Mouse (Mus musculus) hindbrain, embryonic 15.5 days (tissue): Measurements from ENCODE around the gene Erbb2. TPM values are rescaled to one million over a fixed set of nuclear protein-coding genes. Genes with fewer than 3 reads are reported as not detected.

Source experiments
- ATAC-seq: fragments of 200-750 bp; cut with Nextera tagmentation; 2 replicates; pipeline ENCODE4 v1.8.0; 2017; ENCODE audit warnings: low read depth, moderate number of reproducible peaks, moderate TSS enrichment; ENCODE audit not compliant: low FRiP score
- H3K27ac ChIP-seq: fragments of 300-500 bp; sonication (generic); replicated peaks from 2 replicates; pipeline ENCODE4 v1.5.1; 2015; ENCODE audit warnings: mild to moderate bottlenecking, inconsistent platforms
- H3K27me3 ChIP-seq: fragments of 300-500 bp; sonication (generic); 2 replicates; pipeline ENCODE4 v1.6.1; 2015; ENCODE audit warnings: control low read depth, inconsistent platforms
- H3K36me3 ChIP-seq: fragments of 300-500 bp; sonication (generic); 2 replicates; pipeline ENCODE4 v1.6.1; 2015; ENCODE audit warnings: control low read depth, inconsistent platforms
- H3K4me1 ChIP-seq: fragments of 300-500 bp; sonication (generic); replicated peaks from 2 replicates; pipeline ENCODE4 v1.6.1; 2015; ENCODE audit warnings: control low read depth, inconsistent platforms
- H3K4me2 ChIP-seq: fragments of 300-500 bp; sonication (generic); 2 replicates; pipeline ENCODE4 v1.6.1; 2015; ENCODE audit warnings: moderate library complexity, mild to moderate bottlenecking, inconsistent platforms
- H3K4me3 ChIP-seq: fragments of 300-500 bp; sonication (generic); 2 replicates; pipeline ENCODE4 v1.5.1; 2015; ENCODE audit warnings: mild to moderate bottlenecking, inconsistent platforms
- H3K9ac ChIP-seq: fragments of 300-500 bp; sonication (generic); 2 replicates; pipeline ENCODE4 v1.6.1; 2015; ENCODE audit warnings: inconsistent platforms
- H3K9me3 ChIP-seq: fragments of 300-500 bp; sonication (generic); 2 replicates; pipeline ENCODE4 v1.6.1; 2016; ENCODE audit warnings: control low read depth, inconsistent platforms
- WGBS: fragments of 180-500 bp; shearing (Covaris S2); methylation state at CpG from one replicate; pipeline ENCODE4 v1.1.7; 2015; 5-methylcytosine and 5-hydroxymethylcytosine counted together
- polyA plus RNA-seq: library from polyadenylated mRNA; unstranded; fragments of >200 nt; fragmentation: Nextera tagmentation; extraction: Ambion mirVana; gene quantifications from 2 replicates; pipeline ENCODE4 v1.2.1, GENCODE M21; 2015

Erbb2 gene
- polyA plus RNA-seq, 1 experiment from 2014 or later, result 9.0 TPM

- Histone ChIP-seq H3K4me1 (peaks cover 6% of the 10 kb centered on the region), H3K27ac (no peak overlapping the region), H3K4me3 (no peak overlapping the region), H3K4me2 (no peak overlapping the region), H3K9ac (no peak overlapping the region), H3K9me3 (no peaks in the 10 kb centered on the region), H3K36me3 (no peaks in the 10 kb centered on the region), H3K27me3 (peaks cover 36% of the 10 kb centered on the region)
- 83% methylated on average over 20 of the region's 20 CpGs for WGBS
- ATAC-seq, result no peak
These were observed 37.9 kb downstream of the Erbb2 start for GRCm38 (mm10) chr11:98449921-98450771.

- ATAC-seq, result no peak
- Histone ChIP-seq H3K36me3 (no peaks in the 10 kb centered on the region), H3K9ac (no peak overlapping the region), H3K27ac (no peak overlapping the region), H3K4me2 (no peak overlapping the region), H3K4me3 (no peak overlapping the region), H3K4me1 (peaks cover 16% of the 10 kb centered on the region), H3K27me3 (peaks cover 25% of the 10 kb centered on the region), H3K9me3 (no peaks in the 10 kb centered on the region)
- 82% methylated on average over 4 of the region's 4 CpGs for WGBS
These were observed 43.2 kb downstream of the Erbb2 start for GRCm38 (mm10) chr11:98455484-98455883.

GRCm38 (mm10) chr11:98456545-98456944 is 44.3 kb downstream of the Erbb2 start:
- H3K27me3 ChIP-seq, result peaks cover 25% of the 10 kb centered on the region
- WGBS, result 83% methylated on average over 5 of the region's 5 CpGs
- H3K9me3 ChIP-seq, result no peaks in the 10 kb centered on the region
- H3K4me2 ChIP-seq, result peak overlapping the region; percentile 91; the same call in 1 of the 2 replicates
- ATAC-seq, result no peak
- peaks cover 16% of the 10 kb centered on the region for H3K4me1 ChIP-seq
- no peak overlapping the region for H3K9ac ChIP-seq
- no peaks in the 10 kb centered on the region for H3K36me3 ChIP-seq
- no peak overlapping the region for H3K27ac ChIP-seq
- no peak overlapping the region for H3K4me3 ChIP-seq

GRCm38 (mm10) chr11:98456945-98457344 is 44.7 kb downstream of the Erbb2 start:
- peak overlapping the region; percentile 61 for H3K4me3 ChIP-seq
- peak overlapping the region; percentile 84 for H3K27ac ChIP-seq
- H3K4me1 ChIP-seq, result peaks cover 16% of the 10 kb centered on the region
- peaks cover 25% of the 10 kb centered on the region for H3K27me3 ChIP-seq
- peak overlapping the region; percentile 91 for H3K4me2 ChIP-seq
- 20% methylated on average over 9 of the region's 9 CpGs for WGBS
- H3K36me3 ChIP-seq, result no peaks in the 10 kb centered on the region
- H3K9me3 ChIP-seq, result no peaks in the 10 kb centered on the region
- peak overlapping the region; percentile 66 for H3K9ac ChIP-seq
- peak; percentile 40 for ATAC-seq

- Histone ChIP-seq H3K36me3 (no peaks in the 10 kb centered on the region), H3K4me1 (peaks cover 16% of the 10 kb centered on the region), H3K27ac (peak overlapping the region; percentile 84), H3K9ac (peak overlapping the region; percentile 66), H3K9me3 (no peaks in the 10 kb centered on the region), H3K4me3 (peak overlapping the region; percentile 61), H3K4me2 (peak overlapping the region; percentile 91), H3K27me3 (peaks cover 25% of the 10 kb centered on the region)
- peak; percentile 90 for ATAC-seq
- WGBS, result under 1% methylated on average over 50 of the region's 64 CpGs
These were observed 45.3 kb downstream of the Erbb2 start for GRCm38 (mm10) chr11:98457367-98458120.

- ATAC-seq, result peak; percentile 17
- Histone ChIP-seq H3K4me1 (peaks cover 16% of the 10 kb centered on the region), H3K27ac (peak overlapping the region; percentile 84; the same call in 1 of the 2 replicates), H3K9me3 (no peaks in the 10 kb centered on the region), H3K4me3 (peak overlapping the region; percentile 61), H3K4me2 (peak overlapping the region; percentile 91), H3K9ac (peak overlapping the region; percentile 66), H3K27me3 (peaks cover 25% of the 10 kb centered on the region), H3K36me3 (no peaks in the 10 kb centered on the region)
- 4% methylated on average over 19 of the region's 30 CpGs for WGBS
These were observed 46.1 kb downstream of the Erbb2 start for GRCm38 (mm10) chr11:98458121-98458990.

GRCm38 (mm10) chr11:98459071-98459741 is 46.9 kb downstream of the Erbb2 start:
- 20% methylated on average over 11 of the region's 11 CpGs for WGBS
- ATAC-seq, result no peak

GRCm38 (mm10) chr11:98459860-98460259 is 47.6 kb downstream of the Erbb2 start:
- no peak for ATAC-seq
- Histone ChIP-seq H3K4me1 (peaks cover 16% of the 10 kb centered on the region), H3K9ac (no peak overlapping the region), H3K36me3 (no peaks in the 10 kb centered on the region), H3K4me3 (no peak overlapping the region), H3K27me3 (peaks cover 25% of the 10 kb centered on the region), H3K9me3 (no peaks in the 10 kb centered on the region), H3K4me2 (no peak overlapping the region), H3K27ac (no peak overlapping the region)
- 83% methylated on average over 9 of the region's 9 CpGs for whole genome bisulfite sequencing

More at GRCm38 (mm10) chr11:98459071-98459741, 46.9 kb downstream of the Erbb2 start:
- H3K9me3 ChIP-seq, result no peaks in the 10 kb centered on the region
- no peak overlapping the region for H3K27ac ChIP-seq
- H3K9ac ChIP-seq, result no peak overlapping the region
- no peaks in the 10 kb centered on the region for H3K36me3 ChIP-seq
- peaks cover 25% of the 10 kb centered on the region for H3K27me3 ChIP-seq
- peaks cover 16% of the 10 kb centered on the region for H3K4me1 ChIP-seq
- no peak overlapping the region for H3K4me3 ChIP-seq
- no peak overlapping the region for H3K4me2 ChIP-seq

GRCm38 (mm10) chr11:98461109-98461720 is 48.9 kb downstream of the Erbb2 start:
- Histone ChIP-seq H3K36me3 (no peaks in the 10 kb centered on the region), H3K9me3 (no peaks in the 10 kb centered on the region), H3K4me3 (no peak overlapping the region), H3K4me1 (peaks cover 16% of the 10 kb centered on the region), H3K4me2 (no peak overlapping the region), H3K9ac (no peak overlapping the region), H3K27me3 (peaks cover 25% of the 10 kb centered on the region), H3K27ac (no peak overlapping the region)
- WGBS, result 66% methylated on average over 6 of the region's 6 CpGs
- ATAC-seq, result no peak

GRCm38 (mm10) chr11:98462255-98462654 is 50.0 kb downstream of the Erbb2 start:
- no peak overlapping the region for H3K4me3 ChIP-seq

GRCm38 (mm10) chr11:98463911-98464310 is 51.6 kb downstream of the Erbb2 start:
- Histone ChIP-seq H3K4me2 (no peak overlapping the region), H3K9me3 (no peaks in the 10 kb centered on the region), H3K27me3 (peaks cover 14% of the 10 kb centered on the region), H3K27ac (no peak overlapping the region), H3K36me3 (no peaks in the 10 kb centered on the region), H3K9ac (no peak overlapping the region), H3K4me1 (no peaks in the 10 kb centered on the region), H3K4me3 (no peak overlapping the region)
- 91% methylated on average over 9 of the region's 9 CpGs for WGBS
- no peak for ATAC-seq

More at GRCm38 (mm10) chr11:98462255-98462654, 50.0 kb downstream of the Erbb2 start:
- Histone ChIP-seq H3K27me3 (peaks cover 25% of the 10 kb centered on the region), H3K4me2 (no peak overlapping the region), H3K9ac (no peak overlapping the region), H3K27ac (no peak overlapping the region), H3K9me3 (no peaks in the 10 kb centered on the region), H3K4me1 (peaks cover 9% of the 10 kb centered on the region), H3K36me3 (no peaks in the 10 kb centered on the region)
- no peak for ATAC-seq
- 93% methylated on average over 6 of the region's 6 CpGs for WGBS
